In the genomic region with DNA sequence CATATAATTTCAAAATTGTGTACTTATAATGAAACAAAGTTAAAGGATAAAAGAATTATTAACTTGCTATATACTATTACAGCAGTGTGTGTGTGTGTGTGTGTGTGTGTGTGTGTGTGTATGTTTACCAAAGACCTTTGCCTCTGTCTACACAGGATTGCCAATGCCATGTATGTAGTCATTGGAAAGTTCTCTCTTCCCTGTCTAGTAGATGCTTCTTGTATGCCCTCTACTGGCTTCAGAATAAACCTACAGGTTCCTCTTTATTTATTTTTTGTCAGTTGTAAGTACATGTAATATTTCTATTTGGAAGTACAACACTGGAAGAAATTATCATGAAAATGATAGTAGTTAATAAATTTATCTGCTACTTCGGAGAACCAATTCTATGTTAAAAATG, we compare ENCODE assay signal across 11 mouse cellular contexts.
A peak's percentile ranks its signal among the peaks of the same experiment; 100 is the strongest.
DNase-seq lines count a peak whose midpoint lies in the region; ATAC-seq and TF ChIP-seq lines count a peak whose summit lies in the region.
"Had no signal": no experiment of that assay in that cellular context is flagged by ENCODE, and none has a peak within 500 bp of the region (broad histone marks: within the 10 kb centered on the region; RNA-seq: fewer than 3 reads in every experiment).

No protein-coding gene starts in this region.

- DNase-seq in heart, postnatal 0 days (ENCODE audit: low spot score), result peak; percentile 36
- DNase-seq in heart, adult 8-10 months (ENCODE audit: low spot score), result no peak
- DNase-seq in CH12.LX (ENCODE audit: extremely low read depth), result peak; percentile 19
- DNase-seq in embryonic facial prominence, embryonic 14.5 days (ENCODE audit: low spot score), result peak; percentile 65
- no peak for DNase-seq in right cerebral cortex, postnatal 4 days
- no peak for DNase-seq in left cerebral cortex, postnatal 10 days (ENCODE audit: extremely low spot score in 1 of 2, low spot score in 2 of 2)
- DNase-seq: adrenal gland, postnatal 36 days; gastrocnemius, postnatal 36 days; lung, adult 2 months had no signal

- TF ChIP-seq POLR2A in CH12.LX (IDR thresholded peaks at IDR 0.05; ENCODE audit: low read depth, low read length), result no peak

- in situ Hi-C loops in CH12.LX (cut with MboI; ENCODE audit: low pct_ligation_motif_present, low pct_unique_long_range_greater_than_20kb, low sequenced_read_pairs), result no loop called here

- intact Hi-C loops in left cerebral cortex, postnatal 10 days (cut with DNase I), result loop anchor here (5.0 to 10.0 kb wide), 3 partner anchors 485 to 833 kb away; a partner anchor contains a TSS

- no peaks in the 10 kb centered on the region for H3K9me3 ChIP-seq in heart, postnatal 0 days (replicated peaks; ENCODE audit: control insufficient read depth, low read length)
- H3K9me3 ChIP-seq in CH12.LX (replicated peaks; ENCODE audit: low read length), result no peaks in the 10 kb centered on the region
- H3K9me3 ChIP-seq in embryonic facial prominence, embryonic 14.5 days (ENCODE audit: control insufficient read depth, low read length), result no peaks in the 10 kb centered on the region
- no peaks in the 10 kb centered on the region for H3K9me3 ChIP-seq in midbrain, embryonic 13.5 days

- H3K9ac ChIP-seq in heart, postnatal 0 days (replicated peaks; ENCODE audit: low read depth, low read length), result no peak overlapping the region
- H3K9ac ChIP-seq in CH12.LX (ENCODE audit: insufficient read depth, low read depth), result no peak overlapping the region
- no peak overlapping the region for H3K9ac ChIP-seq in embryonic facial prominence, embryonic 14.5 days (ENCODE audit: low read depth, low read length)
- no peak overlapping the region for H3K9ac ChIP-seq in midbrain, embryonic 13.5 days (replicated peaks)

- no peaks in the 10 kb centered on the region for H3K79me2 ChIP-seq in CH12.LX (replicated peaks; ENCODE audit: control insufficient read depth, extremely low read depth, insufficient read depth, poor library complexity, severe bottlenecking)

- no peaks in the 10 kb centered on the region for H3K4me1 ChIP-seq in heart, postnatal 0 days (ENCODE audit: control insufficient read depth, insufficient read depth)
- H3K4me1 ChIP-seq in CH12.LX (ENCODE audit: control insufficient read depth in 1 of 2, insufficient read depth in 2 of 2), result no peaks in the 10 kb centered on the region
- no peaks in the 10 kb centered on the region for H3K4me1 ChIP-seq in embryonic facial prominence, embryonic 14.5 days (ENCODE audit: control insufficient read depth, insufficient read depth, low read length)
- H3K4me1 ChIP-seq in midbrain, embryonic 13.5 days (replicated peaks), result no peaks in the 10 kb centered on the region

- no peaks in the 10 kb centered on the region for H3K27me3 ChIP-seq in heart, postnatal 0 days (ENCODE audit: control insufficient read depth, insufficient read depth, low read length)
- no peaks in the 10 kb centered on the region for H3K27me3 ChIP-seq in CH12.LX (replicated peaks)
- H3K27me3 ChIP-seq in embryonic facial prominence, embryonic 14.5 days (replicated peaks; ENCODE audit: control insufficient read depth, insufficient read depth, low read length), result no peaks in the 10 kb centered on the region
- no peaks in the 10 kb centered on the region for H3K27me3 ChIP-seq in midbrain, embryonic 13.5 days

- peak; percentile 51 for TF ChIP-seq RAD21 in CH12.LX (IDR thresholded peaks at IDR 0.05; ENCODE audit: low read depth, low read length)

- dilution Hi-C loops in CH12.LX (cut with MboI; ENCODE audit: extremely low pct_ligation_motif_present, extremely low pct_unique_long_range_greater_than_20kb, low sequenced_read_pairs), result no loop called here

- peak; percentile 42 for TF ChIP-seq CTCF in heart, postnatal 0 days (IDR thresholded peaks at IDR 0.05; ENCODE audit: low read depth)
- TF ChIP-seq CTCF in CH12.LX (conservative IDR thresholded peaks at IDR 0.05 in 1 of 2, IDR thresholded peaks at IDR 0.05 in 1 of 2; ENCODE audit: low read depth in 2 of 2, low read length in 2 of 2), result peak in 1 of 2 experiments; percentile 40; a peak in 2 of 4 replicates

- no peak for ATAC-seq in heart, postnatal 0 days (ENCODE audit: insufficient read depth, low read depth)
- ATAC-seq in embryonic facial prominence, embryonic 14.5 days (ENCODE audit: low read depth), result no peak
- peak; percentile 84 for ATAC-seq in midbrain, embryonic 13.5 days
- no peak for ATAC-seq in erythroblast, adult 5-6 weeks (replicated peaks; ENCODE audit: low FRiP score, poor library complexity, severe bottlenecking)

- no peak for TF ChIP-seq EP300 in heart, postnatal 0 days (IDR thresholded peaks at IDR 0.05; ENCODE audit: low read depth)
- TF ChIP-seq EP300 in CH12.LX (IDR thresholded peaks at IDR 0.05; ENCODE audit: low read length), result no peak

- no peak overlapping the region for H3K27ac ChIP-seq in heart, postnatal 0 days (ENCODE audit: low read depth)
- no peak overlapping the region for H3K27ac ChIP-seq in CH12.LX (ENCODE audit: insufficient read depth, low read depth)
- no peak overlapping the region for H3K27ac ChIP-seq in embryonic facial prominence, embryonic 14.5 days (replicated peaks; ENCODE audit: low read depth, low read length)
- H3K27ac ChIP-seq in midbrain, embryonic 13.5 days, result no peak overlapping the region

- no peaks in the 10 kb centered on the region for H3K36me3 ChIP-seq in heart, postnatal 0 days (replicated peaks; ENCODE audit: control insufficient read depth, insufficient read depth, low read length)
- no peaks in the 10 kb centered on the region for H3K36me3 ChIP-seq in CH12.LX (replicated peaks in 1 of 2; ENCODE audit: control insufficient read depth in 1 of 2, insufficient read depth in 1 of 2, low read length in 1 of 2)
- no peaks in the 10 kb centered on the region for H3K36me3 ChIP-seq in embryonic facial prominence, embryonic 14.5 days (ENCODE audit: control insufficient read depth, insufficient read depth, low read length)
- H3K36me3 ChIP-seq in midbrain, embryonic 13.5 days, result no peaks in the 10 kb centered on the region

- H3K4me2 ChIP-seq in heart, postnatal 0 days (ENCODE audit: low read depth, low read length), result no peak overlapping the region
- no peak overlapping the region for H3K4me2 ChIP-seq in CH12.LX (ENCODE audit: insufficient read depth, low read depth, poor library complexity, severe bottlenecking)
- no peak overlapping the region for H3K4me2 ChIP-seq in embryonic facial prominence, embryonic 14.5 days (ENCODE audit: low read depth, low read length)
- no peak overlapping the region for H3K4me2 ChIP-seq in midbrain, embryonic 13.5 days (replicated peaks)

- WGBS in heart, postnatal 0 days, result 41% methylated on average over 1 of the region's 1 CpGs
- WGBS in embryonic facial prominence, embryonic 14.5 days, result 71% methylated on average over 1 of the region's 1 CpGs
- 89% methylated on average over 1 of the region's 1 CpGs for WGBS in midbrain, embryonic 13.5 days

- H3K4me3 ChIP-seq in heart, postnatal 0 days (ENCODE audit: low read depth, low read length), result no peak overlapping the region
- no peak overlapping the region for H3K4me3 ChIP-seq in CH12.LX (replicated peaks in 1 of 3; ENCODE audit: low read depth in 2 of 3, low read length in 2 of 3, poor library complexity in 1 of 3)
- no peak overlapping the region for H3K4me3 ChIP-seq in embryonic facial prominence, embryonic 14.5 days (ENCODE audit: low read depth, low read length)
- H3K4me3 ChIP-seq in midbrain, embryonic 13.5 days (replicated peaks), result no peak overlapping the region

TF ChIP-seq in CH12.LX, 34 proteins besides CTCF, POLR2A, EP300 and RAD21:
- no peak for TF ChIP-seq POLR2AphosphoS2 (IDR thresholded peaks at IDR 0.05; ENCODE audit: low read depth, low read length)
- TF ChIP-seq ZKSCAN1 (IDR thresholded peaks at IDR 0.05; ENCODE audit: borderline replicate concordance, low read depth, low read length), result no peak
- TF ChIP-seq USF2 (conservative IDR thresholded peaks at IDR 0.05; ENCODE audit: low read depth, low read length), result no peak
- no peak for TF ChIP-seq UBTF (IDR thresholded peaks at IDR 0.05; ENCODE audit: low read depth, low read length)
- TF ChIP-seq USF1 (IDR thresholded peaks at IDR 0.05; ENCODE audit: low read depth, low read length), result no peak
- TF ChIP-seq ETS1 (conservative IDR thresholded peaks at IDR 0.05; ENCODE audit: low read depth, low read length), result no peak
- TF ChIP-seq CHD1 (IDR thresholded peaks at IDR 0.05; ENCODE audit: low read depth, low read length), result no peak
- no peak for TF ChIP-seq JUND (conservative IDR thresholded peaks at IDR 0.05; ENCODE audit: low read depth, low read length)
TF ChIP-seq in CH12.LX: peak in this region for 0.

Comparison
In these comparisons a context has a peak if more than half of its experiments do, and no peak if none do; other contexts are left out.
1. DNase-seq: peak in heart, postnatal 0 days (single experiment), CH12.LX (single experiment) and embryonic facial prominence, embryonic 14.5 days (single experiment); none in heart, adult 8-10 months (single experiment), right cerebral cortex, postnatal 4 days (single experiment) and left cerebral cortex, postnatal 10 days (0 of 2).